19 mouse cellular contexts compared by ENCODE assay signal in the genomic region with DNA sequence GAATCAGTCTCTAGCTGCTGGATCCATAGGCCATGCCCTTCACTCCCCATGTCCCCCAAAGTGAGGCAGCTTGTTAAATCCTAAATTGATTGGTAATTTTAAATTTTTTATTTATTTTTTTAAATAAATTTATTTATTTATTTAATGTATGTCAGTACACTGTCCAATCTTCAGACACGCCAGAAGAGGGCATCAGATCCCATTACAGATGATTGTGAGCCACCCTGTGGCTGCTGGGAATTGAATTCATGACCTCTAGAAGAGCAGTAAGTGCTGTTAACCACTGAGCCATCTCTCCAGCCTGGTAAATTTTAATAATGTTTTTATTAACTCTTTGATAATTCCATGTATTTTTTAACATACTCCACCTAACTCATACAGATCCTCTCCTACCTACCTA. TPM values are rescaled to one million over a fixed set of nuclear protein-coding genes. Genes with fewer than 3 reads are reported as not detected.
"Had no signal": no experiment of that assay in that cellular context is flagged by ENCODE, and none has a peak within 500 bp of the region (broad histone marks: within the 10 kb centered on the region; RNA-seq: fewer than 3 reads in every experiment).

No protein-coding gene starts in this region.

- H3K4me3 ChIP-seq: limb, embryonic 12.5 days; liver, embryonic 13.5 days; lung, embryonic 15.5 days; megakaryocyte, embryonic 14.5 days; midbrain, embryonic 15.5 days; neural tube, embryonic 12.5 days; stomach, embryonic 15.5 days had no signal

- H3K27ac ChIP-seq: limb, embryonic 12.5 days; liver, embryonic 13.5 days; lung, embryonic 15.5 days; macrophage; midbrain, embryonic 15.5 days; neural tube, embryonic 12.5 days; stomach, embryonic 15.5 days had no signal

- H3K9ac ChIP-seq: limb, embryonic 12.5 days; liver, embryonic 13.5 days; liver, postnatal 0 days; lung, embryonic 15.5 days; midbrain, embryonic 15.5 days; neural tube, embryonic 12.5 days; stomach, embryonic 15.5 days had no signal

- DNase-seq: kidney, adult 8-10 months; kidney, postnatal 14 days; layer of hippocampus, postnatal 36 days; liver; liver, embryonic 13.5 days; liver, postnatal 0 days; lung, postnatal 14 days; right cerebral cortex, postnatal 4 days; spleen, adult 18-20 months; thymus, postnatal 36 days had no signal

- H3K4me1 ChIP-seq: limb, embryonic 12.5 days; liver, embryonic 13.5 days; lung, embryonic 15.5 days; midbrain, embryonic 15.5 days; neural tube, embryonic 12.5 days; stomach, embryonic 15.5 days had no signal

- H3K27me3 ChIP-seq: liver, embryonic 13.5 days; lung, embryonic 15.5 days; megakaryocyte, embryonic 14.5 days; midbrain, embryonic 15.5 days; neural tube, embryonic 12.5 days; stomach, embryonic 15.5 days had no signal

- H3K4me2 ChIP-seq: limb, embryonic 12.5 days; liver, embryonic 13.5 days; lung, embryonic 15.5 days; midbrain, embryonic 11.5 days; midbrain, embryonic 15.5 days; neural tube, embryonic 12.5 days; stomach, embryonic 15.5 days had no signal

- H3K36me3 ChIP-seq: limb, embryonic 12.5 days; liver, embryonic 13.5 days; lung, embryonic 15.5 days; midbrain, embryonic 15.5 days; neural tube, embryonic 12.5 days; stomach, embryonic 15.5 days had no signal

- ATAC-seq: liver, postnatal 0 days; midbrain, embryonic 15.5 days had no signal

- H3K9me3 ChIP-seq: limb, embryonic 12.5 days; liver, embryonic 13.5 days; lung, embryonic 15.5 days; megakaryocyte, embryonic 14.5 days; midbrain, embryonic 15.5 days; neural tube, embryonic 12.5 days; stomach, embryonic 15.5 days had no signal

RNA-seq across cellular contexts. Expression of a gene that starts 26.4 kb away (rescaled TPM):
- total RNA-seq: neutrophil, adult 5-6 weeks had no signal
